Mouse (Mus musculus) layer of hippocampus, adult 9-11 months (tissue): ENCODE data around the gene Mtcl1.

Experiments
- DNase-seq: peaks from one replicate; pipeline ENCODE4 v3.0.0; 2022

Mtcl1 gene

GRCm38 (mm10) chr17:66405601-66406000, 43.9 kb downstream of the Mtcl1 start:
- no peak for DNase-seq

- peak; percentile 13 for DNase-seq
Observed at GRCm38 (mm10) chr17:66404883-66405590, 44.5 kb downstream of the Mtcl1 start.

GRCm38 (mm10) chr17:66402791-66403470, 46.6 kb downstream of the Mtcl1 start:
- no peak for DNase-seq

GRCm38 (mm10) chr17:66401596-66402265, 47.8 kb downstream of the Mtcl1 start:
- DNase-seq: no peak

DNA sequence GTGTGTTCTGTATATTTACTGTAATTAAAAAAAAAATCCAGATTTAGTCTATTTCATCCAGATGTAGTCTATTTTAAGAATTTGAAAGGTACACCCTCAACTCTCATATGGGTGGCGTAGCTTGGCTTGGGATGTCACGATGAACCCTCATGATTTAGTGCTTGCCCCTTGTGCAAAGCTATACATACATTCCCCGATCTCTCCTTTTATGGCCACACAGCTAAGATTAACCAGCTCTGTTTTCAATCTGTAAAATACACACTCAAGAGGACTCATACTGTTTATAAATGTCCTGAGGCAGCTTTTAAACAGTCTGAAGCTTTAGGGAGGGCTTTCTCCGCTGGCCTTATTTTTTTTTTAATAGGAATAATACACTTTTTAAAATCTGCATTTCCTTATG, 49.8 kb downstream of the Mtcl1 start:
- DNase-seq: no peak

DNA sequence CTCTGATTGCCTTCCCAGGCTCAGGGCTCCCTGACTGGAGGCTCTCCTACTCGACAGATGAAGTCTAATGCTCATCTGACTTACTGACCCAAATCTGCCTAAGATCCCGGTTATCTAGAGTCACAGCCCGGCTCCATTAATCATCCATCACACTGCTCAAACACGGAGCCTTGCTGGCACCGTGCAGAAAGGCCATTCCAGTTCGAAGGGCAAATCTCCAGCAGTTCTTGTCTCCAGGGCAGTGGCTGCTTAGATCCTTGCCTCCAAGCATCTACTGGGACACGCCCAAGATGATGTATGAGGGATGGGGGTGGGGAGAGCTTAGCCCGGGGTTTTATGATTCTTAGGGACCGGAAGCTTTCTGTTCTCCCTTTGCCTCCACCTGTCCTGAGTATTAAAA, 55.0 kb downstream of the Mtcl1 start:
- no peak for DNase-seq

DNA sequence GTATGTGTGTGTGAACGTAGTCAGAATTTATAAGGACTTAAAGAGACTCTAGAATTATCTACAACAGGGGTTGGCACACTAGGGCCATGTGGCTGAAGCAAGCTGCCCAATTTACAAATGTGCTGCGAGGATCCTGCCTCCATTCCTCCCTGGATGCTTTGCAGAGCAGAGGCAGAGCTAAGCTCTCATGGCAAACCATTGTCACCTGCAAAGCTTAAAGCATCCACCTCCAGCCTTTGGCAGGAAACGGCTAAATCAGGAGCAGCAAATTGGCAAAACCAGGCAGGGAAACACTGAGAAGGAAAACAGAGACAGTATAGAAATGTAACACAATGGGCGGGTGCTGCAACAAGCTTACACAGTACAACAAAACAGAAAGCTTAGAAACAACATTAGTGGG, 61.2 kb downstream of the Mtcl1 start:
- DNase-seq: no peak

GRCm38 (mm10) chr17:66381338-66381737, 68.2 kb downstream of the Mtcl1 start:
- DNase-seq: no peak

GRCm38 (mm10) chr17:66379900-66380857, 69.4 kb downstream of the Mtcl1 start:
- no peak for DNase-seq

DNA sequence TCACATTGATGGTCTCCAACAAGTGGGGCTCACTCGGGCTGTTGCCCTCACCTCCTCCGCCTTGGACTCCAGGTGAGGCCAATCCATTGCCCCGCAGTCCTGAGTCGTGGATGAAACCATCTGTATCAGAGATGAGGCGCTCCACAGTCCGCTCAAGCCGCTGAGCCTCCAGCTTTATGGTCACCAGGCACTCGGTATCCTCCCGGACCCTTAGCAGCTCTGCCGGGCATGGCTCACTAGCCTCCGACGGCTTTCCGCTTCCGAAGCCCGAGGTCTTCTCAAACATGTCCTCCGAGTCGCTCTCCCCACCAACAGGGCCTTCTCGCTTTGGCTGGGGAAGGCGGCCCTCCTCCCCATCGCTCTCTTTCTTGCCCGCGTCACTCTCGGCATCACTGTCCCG, 70.2 kb downstream of the Mtcl1 start:
- DNase-seq: no peak

GRCm38 (mm10) chr17:66378127-66378526, 71.4 kb downstream of the Mtcl1 start:
- DNase-seq: no peak

- DNase-seq: no peak
Observed at GRCm38 (mm10) chr17:66374633-66375272, 74.8 kb downstream of the Mtcl1 start.

- DNase-seq: no peak
Observed at GRCm38 (mm10) chr17:66370867-66371266, 78.7 kb downstream of the Mtcl1 start.

DNA sequence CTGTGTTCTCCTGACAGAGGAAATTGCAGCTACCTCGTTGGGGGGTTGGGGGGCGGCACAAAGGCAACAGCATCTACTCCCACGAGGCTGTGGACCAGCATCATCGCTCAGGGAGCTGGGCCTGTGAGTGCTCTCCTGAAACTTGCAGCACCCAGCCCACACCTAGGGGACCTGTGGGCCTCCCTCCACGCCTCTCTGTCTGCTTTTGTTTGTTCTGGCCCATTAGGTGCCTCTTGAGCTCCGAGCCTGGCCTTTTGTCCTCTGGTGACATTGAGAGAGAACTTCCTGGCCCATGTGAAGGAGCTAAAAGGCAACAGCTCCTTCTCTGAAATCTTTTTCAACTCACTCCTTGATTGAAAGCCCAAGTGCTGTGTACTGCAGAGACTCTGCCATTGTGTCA, 79.8 kb downstream of the Mtcl1 start:
- no peak for DNase-seq

- peak; percentile 44 for DNase-seq
Observed at GRCm38 (mm10) chr17:66368127-66368526, 81.4 kb downstream of the Mtcl1 start.

GRCm38 (mm10) chr17:66365664-66366063, 83.9 kb downstream of the Mtcl1 start:
- DNase-seq: no peak

DNA sequence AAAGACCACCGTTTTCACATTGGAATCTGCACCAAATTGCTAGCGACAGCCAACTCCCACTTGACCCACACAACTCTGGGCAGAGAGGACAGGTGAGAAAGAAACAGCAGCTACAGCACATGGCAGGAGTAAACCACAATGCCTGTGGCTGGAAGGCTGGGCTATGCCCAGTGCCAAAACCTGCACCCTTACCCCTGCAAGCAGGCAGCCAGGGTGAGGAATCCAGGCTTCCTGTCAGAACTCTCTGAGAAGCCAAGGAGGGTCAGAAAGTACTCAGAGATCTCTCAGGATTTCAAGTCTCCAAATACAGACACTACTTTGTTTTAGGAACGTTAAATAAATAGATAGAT, 84.3 kb downstream of the Mtcl1 start:
- no peak for DNase-seq

DNA sequence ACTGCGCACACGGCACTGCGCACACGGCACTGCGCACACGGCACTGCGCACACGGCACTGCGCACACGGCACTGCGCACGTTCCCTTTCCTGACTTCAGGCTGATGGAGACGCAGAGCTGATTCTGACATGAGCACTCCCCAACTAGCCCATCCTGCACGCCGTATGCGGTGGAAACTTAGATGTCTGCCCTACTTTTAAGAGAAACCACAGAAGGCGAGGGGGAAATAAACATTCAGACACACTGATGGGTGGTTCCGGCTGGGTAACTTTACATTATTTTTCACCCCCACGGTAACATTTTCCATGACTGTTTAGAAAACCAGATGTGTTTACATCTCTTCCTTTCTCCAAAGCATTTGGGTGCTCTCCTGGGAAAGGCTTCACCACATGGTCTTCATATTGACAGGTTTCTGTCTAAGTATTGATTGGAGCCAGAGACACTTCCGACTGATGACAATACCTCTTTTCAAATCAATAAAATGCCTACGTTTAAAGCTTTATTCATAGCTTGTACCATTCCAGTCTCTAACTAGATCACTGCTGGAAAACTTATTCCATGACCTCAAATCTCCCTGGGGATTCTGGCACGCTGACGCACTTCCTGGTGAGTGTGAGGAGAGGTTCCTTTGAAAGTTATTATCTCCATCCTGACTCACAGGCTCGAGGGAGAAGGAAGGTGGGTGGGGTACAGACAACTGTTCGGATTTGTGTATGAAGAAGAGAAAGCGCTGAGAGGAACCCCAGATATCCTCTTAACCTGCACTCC, 84.8 kb downstream of the Mtcl1 start:
- DNase-seq: no peak

- DNase-seq: no peak
Observed at GRCm38 (mm10) chr17:66363852-66364524, 85.6 kb downstream of the Mtcl1 start.

DNA sequence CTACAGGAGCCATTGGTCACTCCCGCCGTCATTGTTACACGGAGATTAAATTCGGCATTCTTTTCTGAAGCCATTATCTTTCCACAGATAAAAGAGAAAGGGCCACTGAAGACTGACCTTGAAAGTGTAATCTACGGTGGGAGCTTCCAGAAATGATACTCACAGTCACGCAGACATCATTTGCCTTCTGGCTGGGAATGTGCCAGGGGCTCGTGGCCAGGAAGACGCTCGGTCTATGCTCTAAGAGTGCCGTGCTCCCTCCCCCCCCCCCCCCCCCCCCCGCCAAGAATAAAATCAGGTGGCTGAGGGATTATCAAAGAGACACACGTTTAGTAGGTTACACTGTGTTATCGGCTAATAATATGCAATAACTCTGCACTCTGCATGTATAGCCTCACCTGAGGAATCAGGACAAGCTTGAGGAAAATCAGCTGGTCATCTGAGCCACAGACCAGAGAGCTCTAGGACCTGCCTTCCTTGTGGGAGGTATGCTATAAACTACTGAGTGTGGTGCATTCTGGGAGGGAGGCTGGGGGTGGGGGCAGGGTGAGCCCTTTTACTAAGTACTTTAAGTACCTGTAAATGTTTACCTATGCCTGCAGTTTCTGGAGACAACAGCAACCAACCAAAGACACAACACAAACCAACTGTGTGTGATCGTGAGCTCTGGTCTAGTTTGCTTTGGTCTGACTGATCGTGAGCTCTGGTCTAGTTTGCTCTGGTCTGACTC, 87.1 kb downstream of the Mtcl1 start:
- no peak for DNase-seq
